Mouse (Mus musculus) liver, embryonic 14.5 days (tissue): ENCODE results near the gene Rhbdd2. TPM values are rescaled to one million over a fixed set of nuclear protein-coding genes. Genes with fewer than 3 reads are reported as not detected.

Experiments used
- ATAC-seq: fragments of 200-750 bp; cut with Nextera tagmentation; 2 replicates; pipeline ENCODE4 v1.8.0; 2017; ENCODE audit warnings: moderate number of reproducible peaks, mild to moderate bottlenecking, moderate library complexity; ENCODE audit not compliant: insufficient read depth
- DNase-seq, 3 experiments: peaks; one replicate each; pipeline ENCODE4 v3.0.0-alpha.2; 2012 to 2013; ENCODE audit warnings: low read depth in 3 of 3, low spot score in 3 of 3
- H3K27ac ChIP-seq: fragments of 300-500 bp; sonication (generic); 2 replicates; pipeline ENCODE4 v1.5.1; 2014; ENCODE audit warnings: moderate library complexity, mild to moderate bottlenecking, control low read depth, inconsistent platforms
- H3K27me3 ChIP-seq: fragments of 300-500 bp; sonication (generic); 2 replicates; pipeline ENCODE4 v1.6.1; 2014; ENCODE audit warnings: mild to moderate bottlenecking, low read length, moderate library complexity; ENCODE audit not compliant: control insufficient read depth, insufficient read depth
- H3K36me3 ChIP-seq: fragments of 300-500 bp; sonication (generic); replicated peaks from 2 replicates; pipeline ENCODE4 v1.6.1; 2014; ENCODE audit warnings: low read depth; ENCODE audit not compliant: control insufficient read depth, insufficient read depth
- H3K4me1 ChIP-seq, 2 experiments: fragments of 200-500 bp in 1 of 2; fragments of 300-500 bp in 1 of 2; sonication (generic) in 1 of 2; replicated peaks; 2 replicates each; pipeline ENCODE4 v1.6.1; 2012 to 2014; ENCODE audit warnings: antibody characterized with exemption in 1 of 2, inconsistent platforms in 1 of 2, low read length in 1 of 2; ENCODE audit not compliant: control insufficient read depth in 2 of 2, insufficient read depth in 2 of 2
- H3K4me2 ChIP-seq: fragments of 300-500 bp; sonication (generic); 2 replicates; pipeline ENCODE4 v1.6.1; 2014; ENCODE audit warnings: low read depth, mild to moderate bottlenecking, control low read depth, moderate library complexity
- H3K4me3 ChIP-seq, 2 experiments: fragments of 200-500 bp in 1 of 2; fragments of 300-500 bp in 1 of 2; sonication (generic) in 1 of 2; 2 replicates each; pipeline ENCODE4 v1.5.1; 2012 to 2014; ENCODE audit warnings: low read depth in 2 of 2, low read length in 2 of 2, mild to moderate bottlenecking in 2 of 2, control low read depth in 1 of 2, inconsistent platforms in 1 of 2, moderate library complexity in 1 of 2; ENCODE audit not compliant: insufficient read depth in 1 of 2
- H3K9ac ChIP-seq: fragments of 300-500 bp; sonication (generic); replicated peaks from 2 replicates; pipeline ENCODE4 v1.6.1; 2014; ENCODE audit warnings: mild to moderate bottlenecking, control low read depth, moderate library complexity
- H3K9me3 ChIP-seq: fragments of 300-500 bp; sonication (generic); 2 replicates; pipeline ENCODE4 v1.6.1; 2016; ENCODE audit warnings: low read length, mixed read lengths; ENCODE audit not compliant: control insufficient read depth
- CTCF ChIP-seq: IDR thresholded peaks from 2 replicates; pipeline ENCODE4 v1.5.1; 2016; ENCODE audit warnings: antibody characterized with exemption, low read depth, control low read depth
- EP300 ChIP-seq: IDR thresholded peaks from 2 replicates; pipeline ENCODE4 v1.6.1; 2016; ENCODE audit warnings: antibody characterized with exemption, low read depth
- WGBS: fragments of 180-500 bp; shearing (Covaris S2); extraction: QIAGEN DNeasy Blood & Tissue Kit; methylation state at CpG from one replicate; pipeline ENCODE4 v1.1.7; 2014; ENCODE audit not compliant: insufficient replicate concordance; 5-methylcytosine and 5-hydroxymethylcytosine counted together
- polyA plus RNA-seq, 2 experiments: library from polyadenylated mRNA; depleted of rRNA in 1 of 2; stranded (reverse) in 1 of 2; unstranded in 1 of 2; fragments of >200 nt; fragmentation: Nextera tagmentation in 1 of 2; extraction: Ambion mirVana in 1 of 2; gene quantifications; 2 replicates each; pipeline versions ENCODE4 v1.2.1 to v1.2.3; 2012 to 2014

The Rhbdd2 gene
- polyA plus RNA-seq, 2 experiments, result 4.1 to 8.3 TPM

DNA sequence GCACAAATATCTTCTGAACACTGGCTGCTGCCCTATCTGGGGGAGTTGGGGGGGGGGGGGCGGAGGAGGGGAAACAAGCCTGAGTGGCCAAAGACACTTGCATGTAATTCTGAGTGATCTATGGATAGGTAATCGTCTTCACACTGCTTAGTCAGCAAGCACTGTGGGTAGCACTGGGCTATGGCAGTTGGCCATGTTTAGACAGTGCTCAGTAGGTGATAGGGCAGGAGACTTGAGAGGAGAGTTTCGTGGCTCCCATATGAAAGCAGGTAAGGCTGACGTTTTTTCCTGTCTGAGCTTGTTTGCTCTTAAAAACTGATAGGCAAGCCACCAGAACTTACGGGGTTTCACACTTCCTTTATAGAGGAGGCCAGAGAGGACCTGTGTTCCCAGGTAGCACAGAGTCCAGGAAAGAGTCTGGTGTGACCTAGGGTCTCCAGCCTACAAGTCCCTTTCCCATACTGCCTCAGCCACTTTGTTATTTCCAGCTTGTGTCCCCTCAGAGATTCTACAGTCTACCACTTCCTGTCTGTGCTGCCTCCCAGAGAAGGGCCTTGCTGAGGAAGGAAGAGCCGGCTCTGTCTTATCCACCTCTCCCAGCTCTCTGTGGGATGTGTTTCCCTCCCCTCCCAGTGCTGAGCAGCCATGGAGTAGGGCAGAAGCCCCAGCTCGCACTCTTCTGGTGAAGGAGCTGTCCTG is 7.5 kb downstream of the Rhbdd2 start:
- no peak overlapping the region for H3K27ac ChIP-seq

DNA sequence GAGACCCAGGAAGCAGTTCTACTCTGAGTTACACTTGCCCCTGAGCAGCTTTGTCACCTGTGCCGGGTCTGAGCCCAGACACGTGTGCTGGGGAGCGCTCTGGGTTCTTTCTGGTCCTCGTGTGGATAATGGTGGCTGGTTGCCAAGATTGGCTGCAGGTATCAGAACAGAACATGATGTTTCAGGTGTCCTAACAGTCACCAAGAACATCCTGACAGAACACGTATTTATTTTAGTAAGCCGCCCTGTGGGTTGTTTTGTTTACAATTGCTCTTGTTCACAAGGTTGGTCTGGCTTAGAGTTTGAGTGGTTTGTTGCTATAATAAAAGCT is 8.0 kb downstream of the Rhbdd2 start:
- Histone ChIP-seq H3K4me3 (no peak overlapping the region), H3K9me3 (no peaks in the 10 kb centered on the region)

More for the DNA sequence above, 7.5 kb downstream of the Rhbdd2 start:
- ATAC-seq (no peak), DNase-seq (no peak)
- Histone ChIP-seq H3K36me3 (no peaks in the 10 kb centered on the region), H3K9ac (no peak overlapping the region), H3K4me2 (no peak overlapping the region), H3K4me3 (no peak overlapping the region), H3K27me3 (no peaks in the 10 kb centered on the region), H3K4me1 (peaks cover 0 to 15% of the 10 kb centered on the region in 2 experiments; a peak in 2 of 4 replicates), H3K9me3 (no peaks in the 10 kb centered on the region)
- 20% methylated on average over 7 of the region's 7 CpGs for WGBS
- TF ChIP-seq EP300 (0 out of 2 replicates have a peak, but pooled peaks have one; percentile 8), CTCF (no peak)

GRCm38 (mm10) chr5:135641028-135641427 is 8.6 kb downstream of the Rhbdd2 start:
- no peak for DNase-seq
- Histone ChIP-seq H3K27me3 (no peaks in the 10 kb centered on the region), H3K4me2 (no peak overlapping the region), H3K36me3 (no peaks in the 10 kb centered on the region), H3K27ac (no peak overlapping the region), H3K9me3 (no peaks in the 10 kb centered on the region), H3K9ac (no peak overlapping the region), H3K4me1 (peaks cover 0 to 15% of the 10 kb centered on the region in 2 experiments; a peak in 2 of 4 replicates), H3K4me3 (no peak overlapping the region)
- ATAC-seq, result no peak
- WGBS, result 80% methylated on average over 1 of the region's 1 CpGs
- TF ChIP-seq EP300, result no peak
- TF ChIP-seq CTCF, result no peak

More for the DNA sequence above, 8.0 kb downstream of the Rhbdd2 start:
- DNase-seq (no peak), ATAC-seq (no peak)
- Histone ChIP-seq H3K9ac (no peak overlapping the region), H3K27ac (no peak overlapping the region), H3K4me1 (peaks cover 0 to 15% of the 10 kb centered on the region in 2 experiments; a peak in 2 of 4 replicates), H3K27me3 (no peaks in the 10 kb centered on the region), H3K4me2 (no peak overlapping the region), H3K36me3 (no peaks in the 10 kb centered on the region)
- TF ChIP-seq EP300 (no peak), CTCF (no peak)
- 61% methylated on average over 6 of the region's 6 CpGs for WGBS

GRCm38 (mm10) chr5:135642686-135643551 is 10.5 kb downstream of the Rhbdd2 start:
- peaks cover 0 to 15% of the 10 kb centered on the region in 2 experiments; a peak in 2 of 4 replicates for H3K4me1 ChIP-seq
- peak in 2 of 3 experiments; percentile 9 to 10 for DNase-seq
- H3K27ac ChIP-seq, result no peak overlapping the region
- TF ChIP-seq EP300 (peak; percentile 55; the same call in 1 of the 2 replicates), CTCF (no peak)
- H3K36me3 ChIP-seq, result no peaks in the 10 kb centered on the region
- no peak overlapping the region for H3K4me2 ChIP-seq
- H3K9ac ChIP-seq, result no peak overlapping the region
- ATAC-seq, result peak; percentile 73
- H3K4me3 ChIP-seq, result no peak overlapping the region
- WGBS, result 40% methylated on average over 10 of the region's 10 CpGs
- no peaks in the 10 kb centered on the region for H3K9me3 ChIP-seq
- H3K27me3 ChIP-seq, result no peaks in the 10 kb centered on the region

GRCm38 (mm10) chr5:135643552-135643842 is 11.1 kb downstream of the Rhbdd2 start:
- H3K27ac ChIP-seq, result no peak overlapping the region

More at GRCm38 (mm10) chr5:135643552-135643842, 11.1 kb downstream of the Rhbdd2 start:
- no peak overlapping the region for H3K4me3 ChIP-seq
- no peak overlapping the region for H3K9ac ChIP-seq
- DNase-seq (no peak), ATAC-seq (no peak)
- H3K4me2 ChIP-seq, result no peak overlapping the region
- no peaks in the 10 kb centered on the region for H3K36me3 ChIP-seq
- WGBS, result 63% methylated on average over 1 of the region's 1 CpGs
- no peaks in the 10 kb centered on the region for H3K27me3 ChIP-seq
- no peak for TF ChIP-seq EP300
- no peak for TF ChIP-seq CTCF
- H3K4me1 ChIP-seq, result peaks cover 0 to 15% of the 10 kb centered on the region in 2 experiments; a peak in 2 of 4 replicates
- no peaks in the 10 kb centered on the region for H3K9me3 ChIP-seq
